Comparison of ENCODE assay signal across 19 mouse cellular contexts in genomic region chr9:117091253-117092176, GRCm38 (mm10).
DNase-seq lines count a peak whose midpoint lies in the region; ATAC-seq and TF ChIP-seq lines count a peak whose summit lies in the region.
"Had no signal": no experiment of that assay in that cellular context is flagged by ENCODE, and none has a peak within 500 bp of the region (broad histone marks: within the 10 kb centered on the region; RNA-seq: fewer than 3 reads in every experiment).

No protein-coding gene starts in this region.

- H3K4me2 ChIP-seq in embryonic facial prominence, embryonic 11.5 days (ENCODE audit: low read depth, low read length), result no peak overlapping the region
- no peak overlapping the region for H3K4me2 ChIP-seq in lung, embryonic 15.5 days
- H3K4me2 ChIP-seq in midbrain, embryonic 11.5 days, result no peak overlapping the region
- H3K4me2 ChIP-seq in midbrain, embryonic 13.5 days (replicated peaks), result no peak overlapping the region
- no peak overlapping the region for H3K4me2 ChIP-seq in limb, embryonic 14.5 days (replicated peaks; ENCODE audit: low read depth, low read length, severe bottlenecking)
- H3K4me2 ChIP-seq: forebrain, embryonic 12.5 days; heart, embryonic 12.5 days; hindbrain, embryonic 15.5 days had no signal

- no peaks in the 10 kb centered on the region for H3K9me3 ChIP-seq in embryonic facial prominence, embryonic 11.5 days (replicated peaks; ENCODE audit: control insufficient read depth, low read length)
- no peaks in the 10 kb centered on the region for H3K9me3 ChIP-seq in embryonic facial prominence, embryonic 10.5 days
- H3K9me3 ChIP-seq in lung, embryonic 15.5 days, result no peaks in the 10 kb centered on the region
- H3K9me3 ChIP-seq in midbrain, embryonic 11.5 days (ENCODE audit: control insufficient read depth, low read length), result no peaks in the 10 kb centered on the region
- no peaks in the 10 kb centered on the region for H3K9me3 ChIP-seq in midbrain, embryonic 13.5 days
- H3K9me3 ChIP-seq in limb, embryonic 14.5 days (ENCODE audit: control insufficient read depth, low read length), result no peaks in the 10 kb centered on the region
- H3K9me3 ChIP-seq: forebrain, embryonic 12.5 days; heart, embryonic 12.5 days; hindbrain, embryonic 10.5 days; hindbrain, embryonic 15.5 days had no signal

- H3K4me1 ChIP-seq in embryonic facial prominence, embryonic 11.5 days (ENCODE audit: control insufficient read depth, insufficient read depth, low read length), result no peaks in the 10 kb centered on the region
- peaks cover 10% of the 10 kb centered on the region for H3K4me1 ChIP-seq in embryonic facial prominence, embryonic 10.5 days
- H3K4me1 ChIP-seq in lung, embryonic 15.5 days, result peaks cover 32% of the 10 kb centered on the region
- no peaks in the 10 kb centered on the region for H3K4me1 ChIP-seq in midbrain, embryonic 11.5 days (ENCODE audit: control insufficient read depth, insufficient read depth, low read length)
- H3K4me1 ChIP-seq in midbrain, embryonic 13.5 days (replicated peaks), result no peaks in the 10 kb centered on the region
- H3K4me1 ChIP-seq in limb, embryonic 14.5 days (ENCODE audit: control insufficient read depth, insufficient read depth, low read length), result 0 out of 2 replicates have a peak, but pooled peaks cover 2% of the 10 kb centered on the region
- H3K4me1 ChIP-seq: forebrain, embryonic 12.5 days; heart, embryonic 12.5 days; hindbrain, embryonic 10.5 days had no signal

- no peak for ATAC-seq in embryonic facial prominence, embryonic 11.5 days (replicated peaks; ENCODE audit: insufficient number of reproducible peaks, low FRiP score, low TSS enrichment, low read depth)
- ATAC-seq in lung, embryonic 15.5 days (ENCODE audit: borderline replicate concordance, extremely low read depth, low FRiP score, low TSS enrichment), result peak; percentile 81
- no peak for ATAC-seq in midbrain, embryonic 11.5 days (ENCODE audit: low FRiP score)
- no peak for ATAC-seq in midbrain, embryonic 13.5 days
- ATAC-seq in limb, embryonic 14.5 days (ENCODE audit: low FRiP score, low read depth), result no peak; the same call in 1 of the 2 replicates
- ATAC-seq: forebrain, embryonic 16.5 days had no signal

- H3K27me3 ChIP-seq in embryonic facial prominence, embryonic 11.5 days (ENCODE audit: control insufficient read depth, insufficient read depth, low read length), result no peaks in the 10 kb centered on the region
- H3K27me3 ChIP-seq in embryonic facial prominence, embryonic 10.5 days (replicated peaks; ENCODE audit: low read depth, poor library complexity, severe bottlenecking), result no peaks in the 10 kb centered on the region
- H3K27me3 ChIP-seq in lung, embryonic 15.5 days, result no peaks in the 10 kb centered on the region
- no peaks in the 10 kb centered on the region for H3K27me3 ChIP-seq in midbrain, embryonic 11.5 days (ENCODE audit: control insufficient read depth, insufficient read depth, low read length)
- no peaks in the 10 kb centered on the region for H3K27me3 ChIP-seq in midbrain, embryonic 13.5 days
- H3K27me3 ChIP-seq in limb, embryonic 14.5 days (ENCODE audit: control insufficient read depth, insufficient read depth, low read length), result no peaks in the 10 kb centered on the region
- H3K27me3 ChIP-seq: forebrain, embryonic 12.5 days; heart, embryonic 12.5 days; hindbrain, embryonic 15.5 days had no signal

- no peak overlapping the region for H3K4me3 ChIP-seq in embryonic facial prominence, embryonic 11.5 days (ENCODE audit: low read depth, low read length)
- H3K4me3 ChIP-seq in embryonic facial prominence, embryonic 10.5 days, result no peak overlapping the region
- H3K4me3 ChIP-seq in lung, embryonic 15.5 days, result no peak overlapping the region
- no peak overlapping the region for H3K4me3 ChIP-seq in midbrain, embryonic 11.5 days (ENCODE audit: low read depth, low read length)
- H3K4me3 ChIP-seq in midbrain, embryonic 13.5 days (replicated peaks), result no peak overlapping the region
- no peak overlapping the region for H3K4me3 ChIP-seq in limb, embryonic 14.5 days (replicated peaks; ENCODE audit: low read length)
- H3K4me3 ChIP-seq: forebrain, embryonic 12.5 days; heart, adult 2 months; heart, embryonic 12.5 days; hindbrain, embryonic 10.5 days; hindbrain, embryonic 15.5 days had no signal

- no peak for TF ChIP-seq POLR2A in limb, embryonic 14.5 days (IDR thresholded peaks at IDR 0.05; ENCODE audit: borderline replicate concordance, extremely low read depth, insufficient read depth, insufficient read length)

- peak; percentile 24 for DNase-seq in embryonic facial prominence, embryonic 11.5 days (ENCODE audit: low spot score)
- DNase-seq in embryonic facial prominence, embryonic 10.5 days (ENCODE audit: low spot score), result no peak
- DNase-seq in lung, postnatal 36 days, result no peak
- peak; percentile 75 for DNase-seq in midbrain, embryonic 11.5 days (ENCODE audit: low spot score, missing footprints)
- DNase-seq in limb, embryonic 14.5 days (ENCODE audit: low spot score), result peak; percentile 44
- no peak for DNase-seq in urinary bladder, postnatal 14 days (ENCODE audit: low spot score)
- DNase-seq: adrenal gland, postnatal 10 days; cerebellum, adult 11-12 months; cerebellum, adult 9-10 months; cerebellum, postnatal 25 days; gastrocnemius, postnatal 10 days; heart, adult 2 months had no signal

- H3K36me3 ChIP-seq in embryonic facial prominence, embryonic 11.5 days (replicated peaks; ENCODE audit: control insufficient read depth, insufficient read depth, low read depth, low read length), result no peaks in the 10 kb centered on the region
- no peaks in the 10 kb centered on the region for H3K36me3 ChIP-seq in embryonic facial prominence, embryonic 10.5 days (replicated peaks)
- H3K36me3 ChIP-seq in lung, embryonic 15.5 days, result 0 out of 2 replicates have a peak, but pooled peaks cover 3% of the 10 kb centered on the region
- no peaks in the 10 kb centered on the region for H3K36me3 ChIP-seq in midbrain, embryonic 11.5 days (ENCODE audit: control insufficient read depth, insufficient read depth, low read length)
- H3K36me3 ChIP-seq in midbrain, embryonic 13.5 days, result no peaks in the 10 kb centered on the region
- peaks cover 5% of the 10 kb centered on the region for H3K36me3 ChIP-seq in limb, embryonic 14.5 days (ENCODE audit: control insufficient read depth, insufficient read depth, low read length)
- H3K36me3 ChIP-seq: forebrain, embryonic 12.5 days; heart, embryonic 12.5 days; hindbrain, embryonic 10.5 days; hindbrain, embryonic 15.5 days had no signal

- no peak overlapping the region for H3K9ac ChIP-seq in embryonic facial prominence, embryonic 11.5 days (replicated peaks; ENCODE audit: low read length)
- H3K9ac ChIP-seq in lung, embryonic 15.5 days, result no peak overlapping the region
- no peak overlapping the region for H3K9ac ChIP-seq in midbrain, embryonic 11.5 days (ENCODE audit: low read length)
- H3K9ac ChIP-seq in midbrain, embryonic 13.5 days (replicated peaks), result no peak overlapping the region
- H3K9ac ChIP-seq in limb, embryonic 14.5 days (ENCODE audit: low read depth, low read length, severe bottlenecking), result no peak overlapping the region
- H3K9ac ChIP-seq: forebrain, embryonic 12.5 days; heart, embryonic 12.5 days; hindbrain, embryonic 15.5 days had no signal

- H3K27ac ChIP-seq in embryonic facial prominence, embryonic 11.5 days (replicated peaks; ENCODE audit: low read depth, low read length), result no peak overlapping the region
- no peak overlapping the region for H3K27ac ChIP-seq in embryonic facial prominence, embryonic 10.5 days (replicated peaks)
- H3K27ac ChIP-seq in lung, embryonic 15.5 days, result peak overlapping the region; percentile 69
- no peak overlapping the region for H3K27ac ChIP-seq in midbrain, embryonic 11.5 days (ENCODE audit: low read depth, low read length)
- H3K27ac ChIP-seq in midbrain, embryonic 13.5 days, result no peak overlapping the region
- no peak overlapping the region for H3K27ac ChIP-seq in limb, embryonic 14.5 days (replicated peaks; ENCODE audit: low read depth, low read length)
- H3K27ac ChIP-seq: forebrain, embryonic 12.5 days; heart, adult 2 months; hindbrain, embryonic 10.5 days; hindbrain, embryonic 15.5 days had no signal

- 55% methylated on average over 9 of the region's 9 CpGs for WGBS in embryonic facial prominence, embryonic 11.5 days
- 65% methylated on average over 9 of the region's 9 CpGs for WGBS in embryonic facial prominence, embryonic 10.5 days
- WGBS in lung, embryonic 15.5 days, result 37% methylated on average over 9 of the region's 9 CpGs
- WGBS in midbrain, embryonic 11.5 days, result 87% methylated on average over 9 of the region's 9 CpGs
- 89% methylated on average over 9 of the region's 9 CpGs for WGBS in midbrain, embryonic 13.5 days
- WGBS in limb, embryonic 14.5 days, result 50% methylated on average over 9 of the region's 9 CpGs

Comparison
In these comparisons a context has a peak if more than half of its experiments do, and no peak if none do; other contexts are left out.
1. DNase-seq: peak in embryonic facial prominence, embryonic 11.5 days (single experiment), midbrain, embryonic 11.5 days (single experiment) and limb, embryonic 14.5 days (single experiment); none in embryonic facial prominence, embryonic 10.5 days (single experiment), lung, postnatal 36 days (single experiment) and urinary bladder, postnatal 14 days (single experiment).